Mouse (Mus musculus) lung, adult 18-20 months (tissue): ENCODE results near the gene Etfdh.

Experiments used
- DNase-seq, 2 experiments: peaks; one replicate each; pipeline ENCODE4 v3.0.0; 2022; ENCODE audit warnings: mixed read lengths in 2 of 2

Gene Etfdh

GRCm38 (mm10) chr3:79629416-79629730 is at the start of gene Etfdh:
Gene Etfdh (minus strand): TSS chr3:79629500.
- peak; percentile 55 to 59 for DNase-seq

GRCm38 (mm10) chr3:79676411-79676810 is 47.1 kb upstream of the Etfdh start:
- no peak for DNase-seq

GRCm38 (mm10) chr3:79674641-79675040 is 45.3 kb upstream of the Etfdh start:
- no peak for DNase-seq

GRCm38 (mm10) chr3:79673082-79673481 is 43.8 kb upstream of the Etfdh start:
- peak in 1 of 2 experiments; percentile 29 for DNase-seq

GRCm38 (mm10) chr3:79672188-79672587 is 42.9 kb upstream of the Etfdh start:
- DNase-seq = no peak

GRCm38 (mm10) chr3:79670556-79670955 is 41.3 kb upstream of the Etfdh start:
- no peak for DNase-seq

- peak in 1 of 2 experiments; percentile 34 for DNase-seq
These were observed 35.6 kb upstream of the Etfdh start for GRCm38 (mm10) chr3:79664787-79665408.

- no peak for DNase-seq
These were observed 27.4 kb upstream of the Etfdh start for GRCm38 (mm10) chr3:79656682-79657081.

- no peak for DNase-seq
These were observed 22.8 kb upstream of the Etfdh start for GRCm38 (mm10) chr3:79652129-79652528.

GRCm38 (mm10) chr3:79628561-79629415 is 512 bp downstream of the Etfdh start, which contains the start of gene 4930579G24Rik:
Gene 4930579G24Rik (plus strand): TSS chr3:79629079.
- peak; percentile 98 for DNase-seq

GRCm38 (mm10) chr3:79628182-79628560 is 1.1 kb downstream of the Etfdh start:
- DNase-seq = no peak

- DNase-seq = no peak
These were observed 1.7 kb downstream of the Etfdh start for GRCm38 (mm10) chr3:79627484-79628181.

GRCm38 (mm10) chr3:79609886-79610285 is 19.4 kb downstream of the Etfdh start:
- no peak for DNase-seq

GRCm38 (mm10) chr3:79595468-79595867 is 33.8 kb downstream of the Etfdh start:
- DNase-seq = no peak

GRCm38 (mm10) chr3:79591793-79592471 is 37.4 kb downstream of the Etfdh start:
- DNase-seq = no peak

- peak; percentile 75 to 81 for DNase-seq
These were observed 38.2 kb downstream of the Etfdh start, which contains the start of gene Ppid for GRCm38 (mm10) chr3:79590863-79591792. Gene Ppid (plus strand): TSS chr3:79591342.

GRCm38 (mm10) chr3:79589671-79590070 is 39.6 kb downstream of the Etfdh start:
- DNase-seq = no peak

GRCm38 (mm10) chr3:79586804-79587203 is 42.5 kb downstream of the Etfdh start:
- DNase-seq = peak; percentile 84 to 87

GRCm38 (mm10) chr3:79579891-79580575 is 49.3 kb downstream of the Etfdh start:
- no peak for DNase-seq

- no peak for DNase-seq
These were observed 51.1 kb downstream of the Etfdh start for GRCm38 (mm10) chr3:79578164-79578563.

GRCm38 (mm10) chr3:79577606-79578005 is 51.7 kb downstream of the Etfdh start:
- no peak for DNase-seq
